Mouse (Mus musculus): ENCODE results near the gene Asap3. TPM values are rescaled to one million over a fixed set of nuclear protein-coding genes. Genes with fewer than 3 reads are reported as not detected.
A peak's percentile ranks its signal among the peaks of the same experiment; 100 is the strongest.

The Asap3 gene
- polyA plus RNA-seq, 1 experiment from 2014 or later = 3.2 TPM

DNA sequence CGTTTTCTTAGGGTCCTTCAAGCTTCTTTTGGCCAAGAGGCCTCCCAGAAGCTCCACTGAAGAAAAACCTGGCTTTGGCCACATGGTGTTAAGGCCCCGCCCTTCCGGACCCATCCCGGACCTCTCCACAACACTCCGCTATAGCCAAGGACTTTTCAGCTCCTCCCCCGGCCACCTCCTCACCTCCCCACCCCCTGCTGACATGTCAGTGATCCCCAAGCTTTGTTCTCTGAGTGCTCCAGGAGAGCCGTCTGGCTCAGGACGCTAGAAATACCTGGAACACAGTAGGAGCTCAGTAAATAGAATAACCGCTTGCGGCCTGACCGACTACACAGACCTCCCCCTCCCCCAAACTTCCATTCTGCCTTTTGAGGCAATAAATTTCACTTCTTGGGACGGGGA, 40.4 kb downstream of the Asap3 start:
- no peak overlapping the region for H3K27ac ChIP-seq (replicated peaks; ENCODE audit: low read depth, low read length)

GRCm38 (mm10) chr4:136247386-136247728, 41.2 kb downstream of the Asap3 start:
- H3K27ac ChIP-seq (replicated peaks; ENCODE audit: low read depth, low read length) = no peak overlapping the region
- no peaks in the 10 kb centered on the region for H3K9me3 ChIP-seq (ENCODE audit: control insufficient read depth, low read length)
- H3K4me3 ChIP-seq (ENCODE audit: low read depth, low read length) = peak overlapping the region; percentile 47
- WGBS = 1% methylated on average over 14 of the region's 14 CpGs
- no peak for ATAC-seq (ENCODE audit: insufficient number of reproducible peaks, low FRiP score, low TSS enrichment, low read depth)
- peaks cover 55% of the 10 kb centered on the region for H3K27me3 ChIP-seq (ENCODE audit: control insufficient read depth, insufficient read depth, low read length)
- H3K4me1 ChIP-seq (ENCODE audit: control insufficient read depth, insufficient read depth, low read length) = peaks cover 36% of the 10 kb centered on the region
- no peaks in the 10 kb centered on the region for H3K36me3 ChIP-seq (ENCODE audit: control insufficient read depth, insufficient read depth, low read length)
- DNase-seq (ENCODE audit: low spot score) = no peak
- H3K9ac ChIP-seq (ENCODE audit: low read length) = no peak overlapping the region
- peak overlapping the region; percentile 94 for H3K4me2 ChIP-seq (ENCODE audit: low read depth, severe bottlenecking)

More for the DNA sequence above, 40.4 kb downstream of the Asap3 start:
- ATAC-seq (ENCODE audit: insufficient number of reproducible peaks, low FRiP score, low TSS enrichment, low read depth) (no peak), DNase-seq (ENCODE audit: low spot score) (peak; percentile 37)
- 2% methylated on average over 12 of the region's 12 CpGs for WGBS
- Histone ChIP-seq H3K9ac (ENCODE audit: low read length) (no peak overlapping the region), H3K4me2 (ENCODE audit: low read depth, severe bottlenecking) (peak overlapping the region; percentile 94; the same call in 1 of the 2 replicates), H3K36me3 (ENCODE audit: control insufficient read depth, insufficient read depth, low read length) (no peaks in the 10 kb centered on the region), H3K9me3 (ENCODE audit: control insufficient read depth, low read length) (no peaks in the 10 kb centered on the region), H3K27me3 (ENCODE audit: control insufficient read depth, insufficient read depth, low read length) (peaks cover 55% of the 10 kb centered on the region), H3K4me1 (ENCODE audit: control insufficient read depth, insufficient read depth, low read length) (peaks cover 36% of the 10 kb centered on the region), H3K4me3 (ENCODE audit: low read depth, low read length) (no peak overlapping the region)

DNA sequence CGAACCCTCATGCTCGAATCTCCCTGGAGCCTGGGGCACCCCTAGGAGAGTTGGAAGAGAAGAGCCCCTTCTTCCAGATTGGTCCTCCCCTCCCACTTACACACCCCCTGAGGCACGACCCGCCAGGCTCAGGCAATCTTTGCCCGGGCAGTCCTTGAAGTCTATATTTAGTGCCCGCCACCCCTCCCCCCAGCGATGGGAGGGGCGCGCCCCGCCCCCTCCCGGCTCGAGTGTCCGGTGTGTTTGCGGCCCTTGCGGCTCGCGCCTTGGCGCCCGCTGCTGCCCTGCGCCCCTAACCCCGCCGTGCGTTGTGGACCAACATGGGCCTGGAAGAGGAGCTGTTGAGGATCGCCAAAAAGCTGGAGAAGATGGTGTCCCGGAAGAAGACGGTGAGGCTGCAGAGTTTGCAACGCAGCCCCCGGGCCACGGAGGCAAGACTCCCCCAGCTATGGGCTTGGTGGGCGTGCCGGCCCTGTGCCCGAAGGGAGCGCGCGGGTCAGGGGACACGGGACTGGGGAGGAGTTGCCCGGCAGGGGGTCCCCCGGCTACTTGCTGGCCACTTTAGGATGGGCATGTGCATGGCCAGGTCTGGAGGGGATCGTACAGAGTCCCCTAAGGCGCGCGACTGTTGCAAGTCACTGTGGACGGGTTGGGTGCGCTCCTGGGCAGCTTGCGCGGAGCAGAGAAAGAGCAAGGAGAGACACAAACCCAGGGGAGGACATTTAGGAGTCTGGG, 41.7 kb downstream of the Asap3 start, which contains the start of gene Tcea3:
Gene Tcea3, plus strand, starts transcription at position 1 of the 735 bp plus-strand sequence.
- DNase-seq (ENCODE audit: low spot score) (peak; percentile 67), ATAC-seq (ENCODE audit: insufficient number of reproducible peaks, low FRiP score, low TSS enrichment, low read depth) (peak; percentile 56; the same call in 1 of the 2 replicates)
- H3K27me3 ChIP-seq (ENCODE audit: control insufficient read depth, insufficient read depth, low read length) = peaks cover 55% of the 10 kb centered on the region
- peak within 1 kb of the TSS; percentile 94 for H3K4me2 ChIP-seq (ENCODE audit: low read depth, severe bottlenecking)
- H3K36me3 ChIP-seq (ENCODE audit: control insufficient read depth, insufficient read depth, low read length) = no peaks in the 10 kb centered on the region
- H3K4me1 ChIP-seq (ENCODE audit: control insufficient read depth, insufficient read depth, low read length) = peaks cover 36% of the 10 kb centered on the region
- under 1% methylated on average over 46 of the region's 46 CpGs for WGBS
- 0 out of 2 replicates have a peak within 1 kb of the TSS, but pooled peaks have one; percentile 3 for H3K9ac ChIP-seq (ENCODE audit: low read length)
- H3K4me3 ChIP-seq (ENCODE audit: low read depth, low read length) = peak within 1 kb of the TSS; percentile 47
- no peaks in the 10 kb centered on the region for H3K9me3 ChIP-seq (ENCODE audit: control insufficient read depth, low read length)
- H3K27ac ChIP-seq (replicated peaks; ENCODE audit: low read depth, low read length) = no peak within 1 kb of the TSS

DNA sequence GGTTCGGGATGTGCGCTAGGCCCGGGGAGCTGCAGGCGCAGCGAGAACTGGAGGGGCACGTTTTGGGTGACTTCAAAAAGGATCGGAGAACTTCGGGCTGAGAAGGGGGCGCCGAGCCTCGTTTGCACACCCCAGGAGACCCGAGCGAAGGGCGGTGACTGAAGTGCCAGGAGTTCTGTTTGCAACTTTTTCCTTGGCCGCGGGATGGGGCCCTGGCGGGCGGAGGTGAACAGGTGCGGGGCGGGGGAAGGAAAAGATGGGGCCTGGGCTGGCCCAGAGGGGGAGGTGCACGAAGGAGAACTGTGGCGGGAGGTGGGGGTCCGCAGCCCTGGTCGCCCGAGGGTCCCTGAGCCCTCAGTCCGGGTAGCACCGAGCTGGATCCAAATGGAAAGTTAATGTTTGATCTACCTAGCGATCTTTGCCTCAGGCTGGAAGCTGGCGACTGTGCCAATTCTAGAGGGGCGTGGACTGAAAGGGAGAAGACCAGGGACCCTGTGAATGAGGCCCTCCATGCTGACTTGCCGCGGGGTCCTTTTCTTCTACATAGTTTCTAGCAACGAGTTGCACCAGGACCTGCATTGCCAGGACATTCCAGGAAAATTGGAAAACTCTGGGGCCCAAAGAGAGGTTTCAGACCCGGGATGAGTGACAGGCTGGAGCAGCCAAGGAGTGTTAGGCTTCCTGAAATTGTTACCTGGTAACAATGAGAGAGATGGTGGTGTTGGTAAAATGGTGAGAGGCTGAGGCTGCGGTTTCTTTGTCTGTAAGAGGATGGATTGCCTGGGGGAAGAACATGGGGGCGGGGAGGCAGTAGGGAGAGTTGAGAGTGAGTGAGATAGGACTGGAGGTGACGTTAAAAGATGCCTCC, 42.5 kb downstream of the Asap3 start:
- Histone ChIP-seq H3K27me3 (ENCODE audit: control insufficient read depth, insufficient read depth, low read length) (peaks cover 55% of the 10 kb centered on the region), H3K4me3 (ENCODE audit: low read depth, low read length) (peak overlapping the region; percentile 47), H3K4me2 (ENCODE audit: low read depth, severe bottlenecking) (peak overlapping the region; percentile 94), H3K4me1 (ENCODE audit: control insufficient read depth, insufficient read depth, low read length) (peaks cover 36% of the 10 kb centered on the region), H3K9ac (ENCODE audit: low read length) (0 out of 2 replicates have a peak overlapping the region, but pooled peaks have one; percentile 3), H3K9me3 (ENCODE audit: control insufficient read depth, low read length) (no peaks in the 10 kb centered on the region), H3K36me3 (ENCODE audit: control insufficient read depth, insufficient read depth, low read length) (no peaks in the 10 kb centered on the region), H3K27ac (replicated peaks; ENCODE audit: low read depth, low read length) (no peak overlapping the region)
- under 1% methylated on average over 36 of the region's 37 CpGs for WGBS
- peak; percentile 61 for DNase-seq (ENCODE audit: low spot score)
- ATAC-seq (ENCODE audit: insufficient number of reproducible peaks, low FRiP score, low TSS enrichment, low read depth) = no peak

GRCm38 (mm10) chr4:136249332-136249647, 43.1 kb downstream of the Asap3 start:
- WGBS = 4% methylated on average over 11 of the region's 11 CpGs
- H3K36me3 ChIP-seq (ENCODE audit: control insufficient read depth, insufficient read depth, low read length) = no peaks in the 10 kb centered on the region
- no peak for DNase-seq (ENCODE audit: low spot score)
- H3K4me2 ChIP-seq (ENCODE audit: low read depth, severe bottlenecking) = no peak overlapping the region; the same call in 1 of the 2 replicates
- peaks cover 55% of the 10 kb centered on the region for H3K27me3 ChIP-seq (ENCODE audit: control insufficient read depth, insufficient read depth, low read length)
- ATAC-seq (ENCODE audit: insufficient number of reproducible peaks, low FRiP score, low TSS enrichment, low read depth) = no peak
- H3K4me3 ChIP-seq (ENCODE audit: low read depth, low read length) = no peak overlapping the region; the same call in 1 of the 2 replicates
- peaks cover 36% of the 10 kb centered on the region for H3K4me1 ChIP-seq (ENCODE audit: control insufficient read depth, insufficient read depth, low read length)
- no peak overlapping the region for H3K27ac ChIP-seq (replicated peaks; ENCODE audit: low read depth, low read length)
- H3K9me3 ChIP-seq (ENCODE audit: control insufficient read depth, low read length) = no peaks in the 10 kb centered on the region
- no peak overlapping the region for H3K9ac ChIP-seq (ENCODE audit: low read length)

DNA sequence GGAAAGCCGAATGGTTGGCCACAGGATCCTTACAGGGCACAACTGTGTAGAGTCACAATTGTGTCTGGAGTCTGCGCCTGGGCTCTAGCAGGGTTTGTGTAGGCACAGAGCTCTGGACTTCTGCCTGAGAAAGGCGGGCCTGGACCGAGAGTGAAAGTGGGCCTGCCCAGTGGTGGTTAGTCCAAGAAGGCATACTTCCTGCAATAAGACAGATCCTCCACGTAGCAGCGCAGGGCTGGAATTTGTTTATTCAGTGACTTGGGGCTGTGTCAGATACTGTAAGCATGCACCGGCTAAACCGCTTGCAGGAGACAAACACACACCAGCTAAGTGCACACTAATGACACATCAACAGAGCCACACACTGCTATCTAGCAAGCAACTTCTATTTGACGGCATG, 43.6 kb downstream of the Asap3 start:
- no peak overlapping the region for H3K27ac ChIP-seq (replicated peaks; ENCODE audit: low read depth, low read length)
- no peak for DNase-seq (ENCODE audit: low spot score)
- no peaks in the 10 kb centered on the region for H3K9me3 ChIP-seq (ENCODE audit: control insufficient read depth, low read length)
- peaks cover 55% of the 10 kb centered on the region for H3K27me3 ChIP-seq (ENCODE audit: control insufficient read depth, insufficient read depth, low read length)
- H3K9ac ChIP-seq (ENCODE audit: low read length) = no peak overlapping the region
- no peak for ATAC-seq (ENCODE audit: insufficient number of reproducible peaks, low FRiP score, low TSS enrichment, low read depth)
- H3K4me3 ChIP-seq (ENCODE audit: low read depth, low read length) = no peak overlapping the region
- no peaks in the 10 kb centered on the region for H3K36me3 ChIP-seq (ENCODE audit: control insufficient read depth, insufficient read depth, low read length)
- no peak overlapping the region for H3K4me2 ChIP-seq (ENCODE audit: low read depth, severe bottlenecking)
- 45% methylated on average over 9 of the region's 9 CpGs for WGBS
- peaks cover 36% of the 10 kb centered on the region for H3K4me1 ChIP-seq (ENCODE audit: control insufficient read depth, insufficient read depth, low read length)

- H3K36me3 ChIP-seq (ENCODE audit: control insufficient read depth, insufficient read depth, low read length) = no peaks in the 10 kb centered on the region
- no peaks in the 10 kb centered on the region for H3K9me3 ChIP-seq (ENCODE audit: control insufficient read depth, low read length)
- no peak overlapping the region for H3K27ac ChIP-seq (replicated peaks; ENCODE audit: low read depth, low read length)
- no peaks in the 10 kb centered on the region for H3K4me1 ChIP-seq (ENCODE audit: control insufficient read depth, insufficient read depth, low read length)
- ATAC-seq (ENCODE audit: insufficient number of reproducible peaks, low FRiP score, low TSS enrichment, low read depth) (no peak), DNase-seq (ENCODE audit: low spot score) (no peak)
- H3K4me2 ChIP-seq (ENCODE audit: low read depth, severe bottlenecking) = no peak overlapping the region
- H3K4me3 ChIP-seq (ENCODE audit: low read depth, low read length) = no peak overlapping the region
- H3K9ac ChIP-seq (ENCODE audit: low read length) = no peak overlapping the region
- WGBS = 30% methylated on average over 6 of the region's 6 CpGs
- 0 out of 2 replicates have a peak, but pooled peaks cover 2% of the 10 kb centered on the region for H3K27me3 ChIP-seq (ENCODE audit: control insufficient read depth, insufficient read depth, low read length)
Observed at GRCm38 (mm10) chr4:136255919-136256318, 49.8 kb downstream of the Asap3 start.

DNA sequence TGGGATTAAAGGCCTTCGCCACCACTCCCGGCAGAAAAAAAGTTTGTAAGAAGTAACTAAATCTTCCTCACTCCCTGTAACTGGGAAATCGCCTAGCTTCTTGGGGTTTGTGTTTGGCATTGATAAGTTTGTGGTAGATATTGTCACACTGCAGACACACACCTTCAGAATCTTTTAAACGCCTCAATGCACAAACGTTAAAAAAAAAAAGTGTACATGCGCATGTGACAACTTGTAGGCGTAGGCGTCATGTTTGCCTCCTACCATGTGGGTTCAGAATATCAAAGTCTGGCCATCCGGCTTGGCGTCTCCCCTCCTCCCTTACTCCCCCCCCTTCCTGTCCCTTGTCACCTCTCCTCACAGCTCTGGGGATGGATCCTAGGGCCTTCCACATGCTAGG, 50.5 kb downstream of the Asap3 start:
- ATAC-seq (ENCODE audit: insufficient number of reproducible peaks, low FRiP score, low TSS enrichment, low read depth) (no peak), DNase-seq (ENCODE audit: low spot score) (no peak)
- Histone ChIP-seq H3K27ac (replicated peaks; ENCODE audit: low read depth, low read length) (no peak overlapping the region), H3K36me3 (ENCODE audit: control insufficient read depth, insufficient read depth, low read length) (no peaks in the 10 kb centered on the region), H3K4me3 (ENCODE audit: low read depth, low read length) (no peak overlapping the region), H3K4me2 (ENCODE audit: low read depth, severe bottlenecking) (no peak overlapping the region), H3K9me3 (ENCODE audit: control insufficient read depth, low read length) (no peaks in the 10 kb centered on the region), H3K9ac (ENCODE audit: low read length) (no peak overlapping the region), H3K27me3 (ENCODE audit: control insufficient read depth, insufficient read depth, low read length) (no peaks in the 10 kb centered on the region), H3K4me1 (ENCODE audit: control insufficient read depth, insufficient read depth, low read length) (no peaks in the 10 kb centered on the region)
- WGBS = 61% methylated on average over 10 of the region's 10 CpGs

Data from limb, embryonic 11.5 days (tissue).